Mouse (Mus musculus): ENCODE measurements around the gene Dhtkd1. TPM values are rescaled to one million over a fixed set of nuclear protein-coding genes. Genes with fewer than 3 reads are reported as not detected.
A peak's percentile ranks its signal among the peaks of the same experiment; 100 is the strongest.
"Not testable (repeated sequence)": the region's sequence is repeated elsewhere in the genome, so short reads cannot be mapped to it uniquely, and the experiment has no call there.

The Dhtkd1 gene
- polyA plus RNA-seq (2015; fragmentation: Nextera tagmentation; extraction: Ambion mirVana) = 0.13 and 0.23 TPM in 2 replicates

- peak; percentile 42 for DNase-seq (ENCODE audit: low spot score)
Observed at GRCm38 (mm10) chr2:5942416-5943032, at the start of gene Dhtkd1. TSS of gene Dhtkd1 (minus strand) at chr2:5942792.

- no peak for DNase-seq (ENCODE audit: low spot score)
Observed at GRCm38 (mm10) chr2:5977532-5977931, 34.9 kb upstream of the Dhtkd1 start.

GRCm38 (mm10) chr2:5970629-5971028, 28.0 kb upstream of the Dhtkd1 start:
- DNase-seq (ENCODE audit: low spot score) = not testable (repeated sequence)

- DNase-seq (ENCODE audit: low spot score) = no peak
Observed at GRCm38 (mm10) chr2:5965972-5966371, 23.4 kb upstream of the Dhtkd1 start.

- DNase-seq (ENCODE audit: low spot score) = not testable (repeated sequence)
Observed at GRCm38 (mm10) chr2:5963729-5964128, 21.1 kb upstream of the Dhtkd1 start.

- no peak for DNase-seq (ENCODE audit: low spot score)
Observed at GRCm38 (mm10) chr2:5962265-5962664, 19.7 kb upstream of the Dhtkd1 start.

GRCm38 (mm10) chr2:5957705-5958104, 15.1 kb upstream of the Dhtkd1 start:
- no peak for DNase-seq (ENCODE audit: low spot score)

- peak; percentile 61 for DNase-seq (ENCODE audit: low spot score)
Observed at GRCm38 (mm10) chr2:5951621-5952211, 9.1 kb upstream of the Dhtkd1 start.

GRCm38 (mm10) chr2:5950766-5951595, 8.4 kb upstream of the Dhtkd1 start, which contains the start of gene Upf2:
TSS of gene Upf2 (plus strand) at chr2:5951469.
- peak; percentile 97 for DNase-seq (ENCODE audit: low spot score)

- no peak for DNase-seq (ENCODE audit: low spot score)
Observed at GRCm38 (mm10) chr2:5950305-5950704, 7.7 kb upstream of the Dhtkd1 start.

GRCm38 (mm10) chr2:5949821-5950220, 7.2 kb upstream of the Dhtkd1 start:
- DNase-seq (ENCODE audit: low spot score) = not testable (repeated sequence)

GRCm38 (mm10) chr2:5948964-5949363, 6.4 kb upstream of the Dhtkd1 start:
- DNase-seq (ENCODE audit: low spot score) = no peak

GRCm38 (mm10) chr2:5946876-5947275, 4.3 kb upstream of the Dhtkd1 start:
- no peak for DNase-seq (ENCODE audit: low spot score)

- DNase-seq (ENCODE audit: low spot score) = no peak
Observed at GRCm38 (mm10) chr2:5945629-5946028, 3.0 kb upstream of the Dhtkd1 start.

- no peak for DNase-seq (ENCODE audit: low spot score)
Observed at GRCm38 (mm10) chr2:5943071-5943470, 479 bp upstream of the Dhtkd1 start.

- DNase-seq (ENCODE audit: low spot score) = no peak
Observed at GRCm38 (mm10) chr2:5941861-5942415, 654 bp downstream of the Dhtkd1 start.

GRCm38 (mm10) chr2:5940936-5941335, 1.7 kb downstream of the Dhtkd1 start:
- no peak for DNase-seq (ENCODE audit: low spot score)

GRCm38 (mm10) chr2:5939911-5940310, 2.7 kb downstream of the Dhtkd1 start:
- DNase-seq (ENCODE audit: low spot score) = no peak

- no peak for DNase-seq (ENCODE audit: low spot score)
Observed at GRCm38 (mm10) chr2:5939319-5939718, 3.3 kb downstream of the Dhtkd1 start.

GRCm38 (mm10) chr2:5936550-5936949, 6.0 kb downstream of the Dhtkd1 start:
- DNase-seq (ENCODE audit: low spot score) = no peak

- DNase-seq (ENCODE audit: low spot score) = no peak
Observed at GRCm38 (mm10) chr2:5936068-5936467, 6.5 kb downstream of the Dhtkd1 start.

- DNase-seq (ENCODE audit: low spot score) = no peak
Observed at GRCm38 (mm10) chr2:5934936-5935335, 7.7 kb downstream of the Dhtkd1 start.
